Mouse (Mus musculus) limb, embryonic 14.5 days (tissue): ENCODE measurements around the gene Slc22a20. TPM values are rescaled to one million over a fixed set of nuclear protein-coding genes. Genes with fewer than 3 reads are reported as not detected.

Source experiments
- ATAC-seq: fragments of 200-750 bp; cut with Nextera tagmentation; 2 replicates; pipeline ENCODE4 v1.8.0; 2017; ENCODE audit warnings: low read depth, moderate number of reproducible peaks, moderate TSS enrichment; ENCODE audit not compliant: low FRiP score
- DNase-seq: peaks from one replicate; pipeline ENCODE4 v3.0.0-alpha.2; 2015; ENCODE audit warnings: low spot score
- H3K27ac ChIP-seq: fragments of 300-500 bp; sonication (generic); replicated peaks from 2 replicates; pipeline ENCODE4 v1.5.1; 2014; ENCODE audit warnings: low read depth, mild to moderate bottlenecking, low read length, moderate library complexity, mixed read lengths
- H3K27me3 ChIP-seq: fragments of 300-500 bp; sonication (generic); 2 replicates; pipeline ENCODE4 v1.6.1; 2014; ENCODE audit warnings: low read length, mixed read lengths; ENCODE audit not compliant: control insufficient read depth, insufficient read depth
- H3K36me3 ChIP-seq: fragments of 300-500 bp; sonication (generic); 2 replicates; pipeline ENCODE4 v1.6.1; 2014; ENCODE audit warnings: mild to moderate bottlenecking, low read length, moderate library complexity, mixed read lengths; ENCODE audit not compliant: control insufficient read depth, insufficient read depth
- H3K4me1 ChIP-seq: fragments of 300-500 bp; sonication (generic); 2 replicates; pipeline ENCODE4 v1.6.1; 2014; ENCODE audit warnings: antibody characterized with exemption, low read length, mixed read lengths; ENCODE audit not compliant: control insufficient read depth, insufficient read depth
- H3K4me2 ChIP-seq: fragments of 300-500 bp; sonication (generic); replicated peaks from 2 replicates; pipeline ENCODE4 v1.6.1; 2014; ENCODE audit warnings: low read depth, mild to moderate bottlenecking, low read length, moderate library complexity; ENCODE audit not compliant: severe bottlenecking
- H3K4me3 ChIP-seq: fragments of 300-500 bp; sonication (generic); replicated peaks from 2 replicates; pipeline ENCODE4 v1.5.1; 2014; ENCODE audit warnings: low read length
- H3K9ac ChIP-seq: fragments of 300-500 bp; sonication (generic); 2 replicates; pipeline ENCODE4 v1.6.1; 2014; ENCODE audit warnings: mild to moderate bottlenecking, low read depth, low read length, moderate library complexity; ENCODE audit not compliant: severe bottlenecking
- H3K9me3 ChIP-seq: fragments of 300-500 bp; sonication (generic); 2 replicates; pipeline ENCODE4 v1.6.1; 2016; ENCODE audit warnings: low read length; ENCODE audit not compliant: control insufficient read depth
- POLR2A ChIP-seq: fragments of 200-500 bp; IDR thresholded peaks from 2 replicates; pipeline ENCODE4 v1.8.0; 2012; ENCODE audit warnings: inconsistent platforms, mild to moderate bottlenecking, moderate library complexity, borderline replicate concordance; ENCODE audit not compliant: insufficient read depth, insufficient read length; ENCODE audit errors: extremely low read depth
- WGBS: fragments of 180-500 bp; shearing (Covaris S2); extraction: QIAGEN DNeasy Blood & Tissue Kit; methylation state at CpG from one replicate; pipeline ENCODE4 v1.1.7; 2014; 5-methylcytosine and 5-hydroxymethylcytosine counted together
- polyA plus RNA-seq, 2 experiments: library from polyadenylated mRNA; depleted of rRNA in 1 of 2; stranded (reverse) in 1 of 2; unstranded in 1 of 2; fragments of >200 nt; fragmentation: Nextera tagmentation in 1 of 2; extraction: Ambion mirVana in 1 of 2; gene quantifications; 2 replicates each; pipeline versions ENCODE4 v1.2.1 to v1.2.3; 2012 to 2014

Slc22a20 gene
- polyA plus RNA-seq, 2 experiments = not detected

DNA sequence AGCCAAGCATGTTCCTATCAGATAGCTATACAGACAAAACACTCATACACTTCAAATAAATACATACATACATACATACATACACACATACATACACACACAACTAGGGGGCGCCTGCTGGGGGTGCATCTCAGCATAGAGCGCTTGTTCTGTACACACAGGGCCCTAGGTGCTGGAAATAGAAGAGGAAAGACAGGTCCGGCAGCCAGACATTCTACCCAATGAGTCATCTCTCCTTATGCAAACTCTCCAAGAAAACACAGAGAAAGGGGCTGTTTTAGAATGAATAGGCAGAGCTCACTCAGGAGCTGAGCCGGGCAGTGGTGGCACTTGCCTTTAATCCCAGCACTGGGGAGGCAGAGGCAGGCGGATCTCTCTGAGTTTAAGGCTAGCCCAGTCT lies 14.0 kb upstream of the Slc22a20 start:
- Histone ChIP-seq H3K36me3 (no peaks in the 10 kb centered on the region), H3K27me3 (no peaks in the 10 kb centered on the region), H3K4me3 (no peak overlapping the region), H3K4me2 (no peak overlapping the region), H3K4me1 (no peaks in the 10 kb centered on the region), H3K27ac (no peak overlapping the region), H3K9me3 (no peaks in the 10 kb centered on the region), H3K9ac (no peak overlapping the region)
- TF ChIP-seq POLR2A = no peak
- WGBS = 83% methylated on average over 5 of the region's 5 CpGs
- ATAC-seq (no peak), DNase-seq (no peak)

DNA sequence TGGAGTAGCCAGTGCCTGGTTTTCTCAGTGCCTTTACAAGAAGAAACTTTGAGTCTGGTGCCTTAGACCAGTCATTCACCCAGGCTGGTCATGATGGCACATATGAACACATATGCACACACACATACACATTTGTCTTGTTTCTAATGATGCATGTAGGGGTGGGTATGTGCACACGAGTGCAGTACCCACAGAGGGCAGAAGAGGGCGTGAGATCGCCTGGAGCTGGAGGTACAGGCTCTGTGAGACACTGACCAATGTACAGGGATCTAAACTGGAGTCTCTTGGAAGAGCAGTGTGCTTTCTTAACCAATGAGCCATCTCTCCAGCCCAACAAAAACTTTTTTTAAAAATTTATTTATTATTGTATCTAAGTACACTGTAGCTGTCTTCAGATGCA lies 12.2 kb upstream of the Slc22a20 start:
- Histone ChIP-seq H3K9me3 (no peaks in the 10 kb centered on the region), H3K27ac (no peak overlapping the region), H3K4me3 (no peak overlapping the region), H3K27me3 (no peaks in the 10 kb centered on the region), H3K36me3 (no peaks in the 10 kb centered on the region; the same call in 1 of the 2 replicates), H3K9ac (no peak overlapping the region), H3K4me2 (no peak overlapping the region), H3K4me1 (no peaks in the 10 kb centered on the region)
- WGBS = 78% methylated on average over 3 of the region's 3 CpGs
- DNase-seq (no peak), ATAC-seq (no peak)
- no peak for TF ChIP-seq POLR2A

DNA sequence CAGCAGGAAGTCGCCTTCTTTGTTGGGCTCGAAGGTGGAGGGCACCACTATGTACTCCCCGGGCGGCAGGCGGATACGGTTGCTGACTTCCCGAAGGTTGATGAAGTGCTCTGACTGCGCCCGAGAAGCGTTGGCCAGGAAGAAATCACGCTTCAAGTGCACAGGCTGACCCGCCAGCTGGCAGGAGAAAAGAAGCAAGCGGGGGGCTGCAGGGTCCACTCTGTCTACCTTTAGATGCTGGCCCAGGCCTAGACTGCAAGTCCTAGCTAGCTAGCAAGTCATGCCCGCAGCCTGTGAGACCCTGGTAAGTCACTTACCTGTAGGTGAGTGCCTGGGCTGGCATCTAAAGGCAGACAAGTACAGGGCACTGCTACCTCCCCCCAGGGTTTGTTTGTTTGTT lies 8.8 kb upstream of the Slc22a20 start:
- Histone ChIP-seq H3K9ac (no peak overlapping the region), H3K27ac (no peak overlapping the region), H3K9me3 (no peaks in the 10 kb centered on the region), H3K27me3 (no peaks in the 10 kb centered on the region), H3K4me1 (no peaks in the 10 kb centered on the region; the same call in 1 of the 2 replicates), H3K4me2 (no peak overlapping the region), H3K36me3 (no peaks in the 10 kb centered on the region; the same call in 1 of the 2 replicates), H3K4me3 (no peak overlapping the region)
- DNase-seq (no peak), ATAC-seq (no peak)
- 86% methylated on average over 11 of the region's 14 CpGs for WGBS
- no peak for TF ChIP-seq POLR2A

GRCm38 (mm10) chr19:5992012-5992411 lies 6.1 kb upstream of the Slc22a20 start:
- H3K4me3 ChIP-seq = no peak overlapping the region
- H3K4me2 ChIP-seq = no peak overlapping the region
- ATAC-seq = no peak
- peaks cover 6% of the 10 kb centered on the region for H3K4me1 ChIP-seq
- 81% methylated on average over 7 of the region's 7 CpGs for WGBS
- no peak overlapping the region for H3K27ac ChIP-seq
- no peaks in the 10 kb centered on the region for H3K27me3 ChIP-seq
- no peak overlapping the region for H3K9ac ChIP-seq
- DNase-seq = no peak
- no peak for TF ChIP-seq POLR2A
- no peaks in the 10 kb centered on the region; the same call in 1 of the 2 replicates for H3K36me3 ChIP-seq
- no peaks in the 10 kb centered on the region for H3K9me3 ChIP-seq

- Histone ChIP-seq H3K36me3 (no peaks in the 10 kb centered on the region; the same call in 1 of the 2 replicates), H3K4me3 (no peak overlapping the region), H3K27me3 (no peaks in the 10 kb centered on the region), H3K4me1 (peaks cover 6% of the 10 kb centered on the region), H3K4me2 (no peak overlapping the region), H3K9ac (no peak overlapping the region), H3K27ac (no peak overlapping the region), H3K9me3 (no peaks in the 10 kb centered on the region)
- WGBS = 78% methylated on average over 7 of the region's 7 CpGs
- DNase-seq = no peak
- ATAC-seq = no peak
- TF ChIP-seq POLR2A = no peak
These were observed 5.5 kb upstream of the Slc22a20 start for GRCm38 (mm10) chr19:5991467-5991866.

GRCm38 (mm10) chr19:5990921-5991320 lies 5.0 kb upstream of the Slc22a20 start:
- ATAC-seq (no peak), DNase-seq (no peak)
- no peak for TF ChIP-seq POLR2A
- no peaks in the 10 kb centered on the region for H3K9me3 ChIP-seq
- H3K4me2 ChIP-seq = no peak overlapping the region
- no peaks in the 10 kb centered on the region; the same call in 1 of the 2 replicates for H3K36me3 ChIP-seq
- no peak overlapping the region for H3K4me3 ChIP-seq
- 52% methylated on average over 1 of the region's 1 CpGs for WGBS
- H3K4me1 ChIP-seq = peaks cover 6% of the 10 kb centered on the region
- no peaks in the 10 kb centered on the region for H3K27me3 ChIP-seq
- H3K9ac ChIP-seq = no peak overlapping the region
- H3K27ac ChIP-seq = no peak overlapping the region
